Mouse (Mus musculus) right cerebral cortex, postnatal 4 days (tissue): ENCODE results near the gene Zfp704.

Experiments
- DNase-seq: peaks from one replicate; pipeline ENCODE4 v3.0.0-alpha.2; 2022

The Zfp704 gene

DNA sequence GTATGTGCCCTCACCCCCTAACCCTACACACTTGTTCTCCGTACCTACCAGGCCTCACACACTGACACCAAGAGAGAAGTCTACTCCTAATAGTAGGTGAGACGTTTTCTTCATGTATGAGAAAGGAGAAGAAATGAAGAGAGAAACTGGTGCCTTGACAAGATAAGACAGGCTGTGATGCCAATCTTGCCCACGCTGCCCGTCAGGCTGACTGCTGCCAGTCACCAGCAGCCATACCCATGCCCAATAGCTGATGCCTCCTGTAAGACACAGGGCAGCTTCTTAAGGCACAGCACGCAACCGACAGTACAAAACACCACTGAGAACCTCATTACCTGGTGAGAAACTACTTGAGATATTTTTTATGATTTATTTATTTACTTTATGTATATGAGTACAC, 55.0 kb downstream of the Zfp704 start:
- no peak for DNase-seq

DNA sequence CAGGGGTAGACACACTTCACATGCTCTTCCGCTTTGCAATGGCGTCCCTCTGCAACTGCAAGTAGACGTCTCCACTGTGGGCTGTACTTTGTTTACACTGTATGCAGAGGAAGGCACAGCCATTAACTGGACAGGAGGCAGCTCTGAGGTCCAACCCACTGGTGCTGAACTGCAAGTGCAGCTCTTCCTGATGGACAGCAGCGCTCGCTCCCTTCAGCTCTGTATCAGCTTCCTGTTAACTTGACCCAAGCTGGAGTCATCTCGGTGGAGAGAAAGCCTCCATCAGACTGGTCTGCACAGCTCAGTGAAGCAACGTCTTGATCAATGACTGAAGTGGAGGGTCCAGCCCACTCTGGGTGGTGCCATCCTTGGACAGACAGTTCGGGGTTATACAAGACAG, 57.6 kb downstream of the Zfp704 start:
- no peak for DNase-seq

DNA sequence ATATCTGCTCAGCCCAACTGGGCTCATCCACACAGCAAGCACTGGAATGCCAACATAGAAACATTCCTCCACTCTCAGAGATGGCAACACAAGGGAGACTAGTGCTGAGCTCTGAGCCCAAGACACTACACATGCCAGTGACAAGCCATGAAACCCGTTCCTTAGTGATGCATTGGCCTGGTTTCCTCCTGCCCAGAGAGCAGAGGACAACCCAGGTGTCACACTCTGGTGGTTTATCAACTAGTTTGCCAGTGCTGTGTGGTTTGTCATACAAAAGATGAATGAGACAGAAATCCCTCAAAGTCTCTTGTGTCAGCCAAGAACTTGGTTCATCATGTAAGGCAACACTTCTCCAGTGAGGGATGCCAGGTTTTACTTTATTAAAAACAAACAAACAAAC, 59.0 kb downstream of the Zfp704 start:
- no peak for DNase-seq

DNA sequence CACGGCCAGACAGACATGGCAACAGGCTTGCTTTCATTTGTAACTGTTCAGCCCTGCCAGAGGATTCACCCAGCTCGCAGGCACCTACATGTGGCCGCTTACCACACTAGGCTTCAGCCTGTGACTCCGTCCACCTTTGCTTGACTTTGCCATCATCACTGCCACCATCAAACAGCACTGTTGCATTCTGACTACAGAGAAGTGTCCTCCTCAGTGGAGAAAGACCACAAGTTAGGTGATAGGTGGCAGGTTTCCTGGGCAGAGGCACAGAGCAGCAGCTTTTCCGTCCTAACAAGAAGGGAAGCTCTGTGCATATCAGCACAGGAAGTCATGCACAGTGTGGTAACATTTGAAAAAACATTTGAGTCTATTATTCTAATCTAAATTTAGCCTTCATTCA, 60.1 kb downstream of the Zfp704 start:
- no peak for DNase-seq

DNA sequence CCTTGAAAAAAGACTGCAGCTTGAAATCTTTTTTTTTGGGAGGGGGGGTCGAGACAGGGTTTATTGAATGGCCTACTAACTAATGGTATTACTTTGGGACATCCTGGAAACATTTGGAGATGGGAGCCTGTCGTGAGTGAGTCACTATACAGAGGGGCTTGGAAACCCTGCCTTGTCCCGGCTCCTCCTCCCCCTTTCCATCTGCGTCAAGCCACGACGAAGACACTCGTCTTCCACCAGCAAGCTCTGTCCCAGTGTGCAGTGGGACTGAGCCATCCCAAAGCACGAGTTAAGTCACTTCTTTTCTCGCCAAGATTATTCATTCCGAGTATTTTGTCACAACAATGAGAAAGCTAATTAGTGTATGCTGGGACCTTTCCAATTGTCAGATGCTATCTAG, 61.7 kb downstream of the Zfp704 start:
- no peak for DNase-seq

DNA sequence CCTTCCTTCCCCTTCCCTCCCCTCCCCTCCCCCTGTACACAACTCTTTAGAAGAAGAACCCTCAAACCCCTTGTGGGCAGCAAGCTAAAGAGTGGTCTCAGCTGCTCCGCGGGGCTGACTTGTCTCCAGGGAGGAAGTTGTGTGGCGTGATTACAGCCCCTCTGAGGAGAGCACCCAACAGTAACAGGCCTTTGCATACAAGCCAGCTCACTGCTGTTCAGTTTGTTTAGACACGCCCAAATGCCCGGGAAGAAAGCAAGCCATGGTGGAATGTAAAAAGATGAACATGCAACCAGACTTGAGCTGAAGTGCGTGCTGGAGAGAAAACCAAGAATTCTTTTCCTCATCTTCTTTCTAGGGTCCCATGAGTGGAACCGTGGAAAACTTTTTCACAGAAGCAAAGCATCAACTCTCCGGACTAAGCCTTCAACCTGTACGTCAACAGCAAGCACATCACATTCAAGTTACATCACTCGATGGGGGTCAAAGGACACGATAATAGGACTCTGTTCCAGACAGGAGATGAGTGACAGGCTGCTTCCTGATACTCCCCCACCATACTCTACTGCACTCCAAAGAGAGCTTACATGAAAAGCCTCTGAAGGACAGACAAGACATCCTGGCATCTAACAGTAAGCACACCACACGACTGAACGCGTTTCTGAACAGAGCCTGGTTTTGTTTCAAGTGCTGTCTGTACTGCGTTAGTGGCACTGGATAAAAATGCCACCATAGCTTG, 62.8 kb downstream of the Zfp704 start:
- no peak for DNase-seq

DNA sequence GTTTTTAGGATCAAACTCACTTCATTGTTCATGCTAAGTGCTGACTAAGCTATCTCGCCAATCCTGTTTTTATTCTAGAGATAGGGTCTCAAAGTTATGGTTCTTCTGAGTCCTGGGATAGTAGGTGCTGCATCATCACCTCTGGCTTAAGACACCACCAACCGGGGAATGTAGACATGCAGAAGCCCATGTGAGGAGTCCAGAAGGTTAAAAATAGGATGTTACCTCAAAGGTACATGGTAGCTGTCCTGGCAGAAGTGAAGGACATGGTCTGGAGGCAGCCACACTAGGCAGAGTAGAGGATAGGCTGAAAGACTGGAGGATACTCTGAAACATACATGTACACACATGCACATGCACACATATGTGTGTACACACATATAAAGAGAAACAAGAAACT, 65.5 kb downstream of the Zfp704 start:
- no peak for DNase-seq

DNA sequence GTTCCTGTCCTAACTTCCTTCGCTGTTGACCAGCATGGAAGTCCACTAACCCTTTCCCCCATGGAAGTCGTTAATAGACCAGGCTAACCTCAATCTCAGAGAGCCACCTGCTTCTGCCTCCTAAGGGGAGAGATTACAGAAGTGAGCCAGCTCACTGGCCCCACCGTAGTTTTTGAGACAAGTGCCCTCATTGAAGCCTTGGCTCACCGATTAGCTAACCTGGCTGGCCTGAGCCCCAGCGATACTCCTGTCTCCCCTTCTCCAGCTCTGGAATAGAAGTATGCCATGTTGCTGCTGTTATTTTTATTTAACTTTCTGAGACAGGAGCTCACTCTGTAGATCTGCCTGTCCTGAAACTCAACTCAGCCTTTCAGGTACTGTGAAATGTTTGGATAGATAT, 66.0 kb downstream of the Zfp704 start:
- no peak for DNase-seq

DNA sequence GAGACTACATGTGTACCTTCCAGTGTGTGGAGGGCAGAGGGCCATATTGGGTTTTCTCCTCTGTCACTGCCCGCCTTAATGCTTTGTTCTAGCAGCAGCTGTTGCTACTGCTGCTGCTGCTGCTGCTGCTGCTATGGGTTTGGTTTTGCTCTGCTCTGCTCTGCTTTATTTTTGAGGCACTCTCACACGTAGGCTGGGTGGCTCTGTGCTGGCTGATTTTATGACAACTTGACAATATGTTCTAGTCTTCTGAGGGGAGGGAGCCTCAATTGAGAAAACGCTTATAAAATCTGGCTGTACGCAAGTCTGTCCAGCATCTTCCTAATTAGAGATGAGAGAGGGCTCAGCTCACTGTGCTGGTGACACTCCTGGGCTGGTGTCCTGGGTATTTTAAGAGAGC, 66.4 kb downstream of the Zfp704 start:
- no peak for DNase-seq

DNA sequence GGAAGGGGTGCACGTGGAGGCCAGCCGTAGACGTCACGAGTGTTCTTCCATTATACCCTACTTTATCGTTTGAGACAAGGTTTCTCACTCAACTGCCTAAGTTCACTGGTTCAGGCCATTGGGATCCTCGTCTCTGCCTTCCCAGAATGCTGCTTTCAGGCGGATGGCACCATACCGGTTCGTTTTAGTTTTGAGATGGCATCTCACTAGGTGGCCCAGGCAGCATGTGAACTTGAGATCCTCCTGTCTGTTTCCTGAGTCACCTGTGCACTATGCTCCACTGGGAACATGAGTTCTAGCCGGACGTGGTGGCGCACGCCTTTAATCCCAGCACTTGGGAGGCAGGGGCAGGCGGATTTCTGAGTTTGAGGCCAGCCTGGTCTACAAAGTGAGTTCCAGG, 68.3 kb downstream of the Zfp704 start:
- no peak for DNase-seq

DNA sequence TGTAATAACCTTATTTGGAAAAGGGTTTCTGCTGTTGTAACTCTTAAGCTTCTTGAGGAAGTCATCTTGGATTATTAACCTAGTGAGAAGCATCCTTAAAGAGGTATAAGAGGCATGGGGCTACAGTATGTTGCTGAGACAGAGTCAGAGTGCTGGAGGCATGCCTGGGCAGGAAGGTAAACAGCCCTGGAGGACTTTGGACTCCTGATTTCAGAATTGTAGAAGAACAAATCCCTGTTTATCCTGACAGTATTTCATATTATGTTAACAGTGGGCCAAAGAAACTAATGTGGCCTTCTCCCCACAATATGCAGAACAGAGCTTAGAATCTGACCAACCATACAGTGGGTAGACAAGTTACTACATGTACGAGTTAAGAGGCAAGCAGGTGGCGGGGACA, 71.4 kb downstream of the Zfp704 start:
- no peak for DNase-seq

DNA sequence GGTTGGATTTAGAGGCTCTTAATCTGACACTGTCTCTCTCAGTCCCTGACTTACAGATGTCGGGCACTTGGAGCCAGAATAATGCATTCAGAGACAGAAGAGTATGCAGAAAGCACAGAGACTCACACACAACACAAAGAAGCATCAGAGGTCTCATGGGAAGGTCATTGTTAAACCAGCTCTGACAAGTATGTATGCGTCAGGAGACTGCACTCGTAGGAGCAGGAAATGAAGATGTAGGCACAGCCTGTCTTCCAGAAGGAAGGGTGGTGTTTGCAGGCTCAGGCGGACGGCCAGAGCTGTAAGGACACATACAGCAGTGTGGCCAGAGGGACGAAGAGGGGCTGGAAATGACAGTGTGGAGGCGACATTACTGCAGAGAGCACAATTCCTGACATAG, 72.0 kb downstream of the Zfp704 start:
- DNase-seq = no peak

DNA sequence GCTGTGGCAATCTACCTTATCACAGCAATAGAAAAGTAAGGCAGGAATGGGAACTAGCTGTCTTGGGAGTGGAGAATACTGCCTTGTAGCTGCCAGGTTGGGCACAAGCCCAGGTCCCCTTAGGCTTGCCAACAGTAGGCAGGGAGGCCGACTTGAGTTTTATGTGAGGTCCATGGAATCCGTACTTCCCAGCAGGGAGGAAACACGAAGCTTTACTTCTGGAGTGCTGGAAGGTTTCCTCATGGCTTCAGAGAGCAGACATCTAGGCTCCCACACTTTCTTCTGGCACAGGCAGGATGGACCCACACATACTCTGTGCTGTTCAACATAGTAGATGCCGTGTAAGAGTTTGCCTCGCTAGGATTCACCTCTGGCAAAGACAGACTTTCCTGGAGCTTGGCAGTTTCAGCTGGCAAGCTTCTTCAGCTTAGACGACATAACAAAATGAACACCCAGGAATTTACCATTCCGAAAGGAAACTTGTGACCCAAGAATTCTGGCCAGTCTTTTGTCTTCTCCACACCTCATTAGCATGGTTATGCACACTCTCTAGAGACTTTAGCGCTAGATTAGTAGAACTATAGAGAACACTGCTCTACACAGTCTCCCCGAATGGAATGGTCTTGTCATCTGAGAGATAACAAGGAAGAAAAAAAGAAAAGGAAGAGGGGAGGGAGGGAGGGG, 79.6 kb downstream of the Zfp704 start:
- DNase-seq = peak; percentile 58

DNA sequence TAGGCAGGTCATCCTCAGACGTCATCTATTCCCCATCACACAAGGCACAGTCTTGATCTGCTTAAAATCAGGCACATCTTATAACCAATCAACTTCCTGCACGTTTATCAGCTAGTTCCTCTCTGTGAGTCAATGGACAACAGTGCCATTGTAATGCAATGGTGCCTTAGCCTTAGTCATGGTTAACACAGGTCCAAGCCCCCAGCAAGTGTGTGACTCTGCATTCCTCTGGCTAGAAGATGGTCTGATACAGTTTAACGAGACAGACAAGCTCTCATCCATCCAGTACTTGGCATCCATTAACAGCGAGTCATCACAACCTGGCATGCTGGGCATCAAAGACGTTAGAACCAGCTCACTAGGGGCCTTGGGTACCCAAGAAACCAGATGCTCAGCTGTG, 85.5 kb downstream of the Zfp704 start:
- no peak for DNase-seq

DNA sequence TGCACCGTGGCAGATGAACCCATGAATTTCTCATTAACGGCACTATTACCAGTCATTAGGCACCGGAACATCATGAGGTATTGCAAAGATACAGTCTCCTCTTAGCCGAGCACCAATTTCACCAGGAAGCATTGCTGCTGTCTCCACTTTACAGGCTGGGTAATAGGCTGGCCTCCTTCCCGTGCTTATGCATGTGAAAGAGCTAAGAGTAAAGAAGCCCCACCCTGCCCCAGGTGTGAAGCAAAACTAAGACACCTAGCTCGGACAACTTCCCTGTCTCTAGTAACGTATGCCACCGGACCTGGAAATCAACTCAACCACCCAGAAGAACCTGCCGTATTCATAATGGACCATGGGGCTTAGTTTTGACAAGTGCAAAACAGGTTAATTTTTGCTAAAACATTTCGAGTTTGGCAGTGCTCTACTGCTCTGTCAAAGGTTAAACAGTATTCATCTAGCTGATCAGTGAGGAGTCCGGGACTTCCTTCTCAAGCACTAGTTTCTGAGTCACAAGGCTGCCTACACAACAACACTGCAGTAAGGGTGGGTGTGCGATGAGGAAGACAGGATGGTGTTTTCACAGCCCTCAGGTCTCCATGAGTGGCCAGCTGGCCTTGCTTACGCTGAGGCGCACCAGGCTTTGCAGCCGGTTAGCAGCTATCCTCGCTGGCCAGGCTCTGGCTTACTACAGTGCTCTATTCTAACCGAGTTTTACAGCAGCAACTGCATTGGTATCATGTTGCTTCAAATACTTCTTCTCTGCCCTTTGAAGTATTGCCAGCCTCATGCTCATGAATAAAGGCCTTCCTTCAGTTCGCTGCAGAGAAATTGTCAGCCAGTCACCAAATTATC, 86.6 kb downstream of the Zfp704 start:
- no peak for DNase-seq

DNA sequence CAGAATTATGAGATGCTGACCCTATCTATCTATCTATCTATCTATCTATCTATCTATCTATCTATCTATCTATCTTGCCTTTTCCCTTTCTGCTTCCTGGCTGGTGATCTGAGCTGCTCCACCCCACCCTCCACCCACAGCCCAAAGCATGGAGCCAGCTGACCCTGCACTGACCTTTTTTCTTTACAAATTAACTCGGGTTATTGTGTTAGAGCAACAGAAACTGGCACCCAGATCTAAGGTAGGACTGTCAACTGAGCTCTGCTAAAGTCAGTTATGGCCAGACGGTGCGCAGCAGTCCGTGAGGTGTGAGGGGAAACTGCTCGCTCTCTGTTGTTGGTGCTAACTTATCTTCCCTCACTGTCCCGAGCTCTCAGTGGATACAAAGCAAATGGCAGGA, 87.9 kb downstream of the Zfp704 start:
- no peak for DNase-seq

DNA sequence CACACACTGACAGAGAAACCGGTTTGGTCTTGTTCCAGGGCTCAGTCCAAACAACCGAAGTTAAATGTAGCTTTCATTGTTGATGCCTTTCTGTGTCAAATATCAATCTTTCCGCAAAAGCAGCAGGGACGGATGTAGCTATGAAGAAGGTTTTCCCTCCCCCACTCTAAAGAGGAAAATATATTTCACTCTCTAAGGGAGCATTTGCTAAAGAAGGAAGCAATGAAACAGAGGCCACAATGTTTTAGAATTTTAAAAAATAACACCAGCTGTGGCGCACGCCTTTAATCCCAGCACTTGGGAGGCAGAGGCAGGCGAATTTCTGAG, 89.2 kb downstream of the Zfp704 start:
- DNase-seq = no peak

DNA sequence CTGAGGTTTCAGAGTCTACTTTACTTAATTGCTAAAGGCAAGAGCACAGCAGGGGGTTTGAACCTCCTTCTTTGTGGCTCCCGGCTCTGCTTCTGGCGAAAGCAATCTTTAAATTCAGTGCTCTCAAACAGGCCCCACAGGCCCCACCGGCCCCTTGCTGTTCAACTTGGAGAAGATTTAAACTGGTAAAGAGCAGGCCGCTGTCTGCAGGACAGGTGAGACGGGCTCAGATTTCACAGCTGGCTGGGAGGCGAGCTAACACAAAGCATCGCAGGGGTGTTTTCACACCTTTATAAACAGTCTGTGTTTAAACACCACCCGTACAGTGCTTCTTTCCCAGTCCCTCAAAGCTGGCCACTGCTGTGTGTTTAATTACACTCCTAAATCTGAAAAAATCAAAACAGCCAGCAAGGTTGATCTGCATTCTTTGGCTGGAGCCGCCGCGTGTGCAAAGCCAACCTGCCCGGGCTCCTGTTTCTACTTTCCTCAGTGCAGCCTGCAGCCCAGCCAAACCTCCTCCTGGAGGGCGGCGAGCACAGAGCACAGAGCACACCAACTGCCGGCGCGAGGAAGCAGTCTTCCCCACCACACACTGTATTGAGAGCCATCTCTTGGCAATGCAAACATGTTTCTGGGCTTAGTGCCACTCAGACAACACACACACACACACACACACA, 89.7 kb downstream of the Zfp704 start:
- DNase-seq = peak; percentile 66

DNA sequence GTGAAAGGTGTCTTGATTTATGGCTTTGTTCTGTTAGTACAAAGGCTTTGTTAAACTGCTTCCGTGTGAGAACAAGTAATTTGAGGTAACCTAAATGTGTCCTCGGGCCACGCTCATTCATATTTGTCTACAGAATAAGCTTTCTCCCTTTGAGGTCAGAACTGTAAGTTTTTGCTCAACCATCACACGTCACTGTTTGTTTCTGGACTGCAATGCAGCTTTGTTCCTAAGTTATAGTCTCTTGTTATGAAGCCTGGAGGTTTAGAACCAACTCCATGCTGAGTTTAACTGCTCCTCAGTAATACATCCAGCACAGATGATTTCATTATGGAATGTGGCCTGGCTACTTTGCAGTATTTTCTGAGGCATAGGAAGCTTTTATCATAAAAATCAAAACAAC, 90.4 kb downstream of the Zfp704 start:
- no peak for DNase-seq

DNA sequence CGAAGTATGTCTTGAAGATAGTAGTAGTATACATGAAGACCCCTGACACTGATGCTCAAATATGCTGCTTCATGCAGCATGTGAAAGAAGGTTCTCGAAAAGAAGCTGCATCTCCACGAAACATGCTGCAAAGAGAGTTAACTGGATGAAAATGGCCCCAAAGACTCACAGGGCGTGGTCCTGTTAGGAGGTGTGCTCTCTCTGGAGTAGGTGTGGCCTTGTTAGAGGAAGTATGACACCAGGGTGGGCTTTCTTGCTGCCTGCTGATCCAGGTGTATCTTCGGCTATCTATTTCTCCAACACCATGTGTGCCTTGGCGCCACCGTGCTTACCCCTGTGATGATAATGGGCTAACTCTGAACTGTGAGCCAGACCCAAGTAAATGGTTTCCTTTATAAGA, 90.9 kb downstream of the Zfp704 start:
- DNase-seq = no peak

DNA sequence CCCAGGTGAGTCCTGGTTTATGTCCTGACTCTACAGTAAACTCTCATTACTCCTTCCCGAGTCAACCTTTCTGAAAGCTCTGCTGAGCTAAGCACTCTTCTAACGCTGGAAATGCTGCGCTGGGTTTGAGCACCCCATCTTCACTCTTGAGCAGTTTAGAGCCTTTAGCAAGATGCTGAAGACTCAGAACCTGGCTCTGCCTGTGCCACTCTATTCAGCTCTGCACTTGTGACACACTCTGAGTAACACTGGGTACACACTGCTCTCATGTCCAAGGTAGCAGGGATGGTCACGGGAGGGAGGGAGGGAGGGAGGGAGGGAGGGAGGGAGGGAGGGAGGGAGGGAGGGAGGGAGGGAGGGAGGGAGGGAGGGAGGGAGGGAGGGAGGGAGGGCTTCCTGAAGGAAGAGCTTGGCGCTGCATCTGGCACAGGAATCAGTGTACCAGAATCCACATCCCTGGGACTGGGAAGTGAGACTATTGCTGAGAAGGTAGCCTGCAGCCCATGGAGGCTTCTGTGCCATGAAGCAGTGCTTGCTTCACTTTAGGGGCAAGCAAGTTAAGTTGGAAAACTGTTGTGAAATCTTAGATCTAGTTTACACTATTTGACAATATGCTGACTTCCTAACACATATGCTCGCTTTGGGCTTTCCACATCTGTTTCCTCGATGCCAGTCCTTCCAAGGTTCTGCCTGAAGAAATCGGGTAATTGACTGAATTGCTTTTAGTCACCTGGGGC, 93.6 kb downstream of the Zfp704 start:
- no peak for DNase-seq

DNA sequence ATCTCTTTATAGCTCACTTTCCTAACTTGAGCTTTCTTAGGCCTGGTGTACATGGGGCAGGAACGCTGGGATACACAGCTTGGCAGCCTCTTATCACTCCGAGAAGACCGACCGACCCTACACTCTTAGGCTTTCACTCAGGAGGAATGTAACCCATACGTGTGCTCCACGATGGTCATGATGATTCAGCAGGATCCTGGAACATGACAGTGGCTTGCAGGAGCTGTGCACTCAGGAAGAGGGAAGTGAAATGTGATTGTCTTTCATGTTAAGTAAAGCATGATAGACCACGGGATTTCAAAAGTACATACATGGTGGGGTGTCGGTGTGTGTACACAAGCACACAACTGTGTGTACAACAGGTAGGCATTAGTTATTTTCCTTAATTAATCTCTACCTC, 94.4 kb downstream of the Zfp704 start:
- DNase-seq = no peak

DNA sequence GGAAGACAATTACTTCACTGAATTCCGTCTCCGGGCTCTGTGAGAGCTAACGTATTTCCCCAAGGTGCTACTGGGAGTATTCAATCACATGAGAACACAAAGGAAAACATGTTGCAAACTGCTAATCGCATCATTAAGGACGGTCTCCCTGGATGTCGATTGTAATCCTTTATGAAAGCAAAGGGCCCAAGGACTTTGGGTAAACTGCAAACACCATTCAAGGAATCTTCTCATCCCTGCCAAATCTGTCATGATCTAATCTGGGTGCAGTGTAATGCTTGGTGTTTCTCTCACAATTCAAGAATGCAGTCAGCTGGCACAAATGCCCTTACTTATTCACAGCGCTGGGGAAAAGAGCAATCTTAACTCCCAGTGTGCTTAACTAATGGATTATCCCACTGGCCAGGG, 96.2 kb downstream of the Zfp704 start:
- DNase-seq = no peak
